Mouse (Mus musculus) ES-E14 (cell line): ENCODE results near the gene Iqschfp.

ENCODE experiments used
- HCFC1 ChIP-seq: IDR thresholded peaks from 2 replicates; pipeline ENCODE4 v1.6.1; 2012; ENCODE audit warnings: low read length, inconsistent platforms, borderline replicate concordance; ENCODE audit not compliant: insufficient read depth
- MAFK ChIP-seq: IDR thresholded peaks from 2 replicates; pipeline ENCODE4 v1.6.1; 2014; ENCODE audit warnings: mild to moderate bottlenecking, low read depth, low read length, inconsistent platforms; ENCODE audit not compliant: insufficient read depth
- ZC3H11A ChIP-seq: IDR thresholded peaks from 2 replicates; pipeline ENCODE4 v1.6.1; 2012; ENCODE audit warnings: low read depth, mild to moderate bottlenecking, inconsistent platforms, low read length, borderline replicate concordance
- ZNF384 ChIP-seq: IDR thresholded peaks from 2 replicates; pipeline ENCODE4 v1.6.1; 2012; ENCODE audit warnings: low read depth, low read length, inconsistent platforms

DNA sequence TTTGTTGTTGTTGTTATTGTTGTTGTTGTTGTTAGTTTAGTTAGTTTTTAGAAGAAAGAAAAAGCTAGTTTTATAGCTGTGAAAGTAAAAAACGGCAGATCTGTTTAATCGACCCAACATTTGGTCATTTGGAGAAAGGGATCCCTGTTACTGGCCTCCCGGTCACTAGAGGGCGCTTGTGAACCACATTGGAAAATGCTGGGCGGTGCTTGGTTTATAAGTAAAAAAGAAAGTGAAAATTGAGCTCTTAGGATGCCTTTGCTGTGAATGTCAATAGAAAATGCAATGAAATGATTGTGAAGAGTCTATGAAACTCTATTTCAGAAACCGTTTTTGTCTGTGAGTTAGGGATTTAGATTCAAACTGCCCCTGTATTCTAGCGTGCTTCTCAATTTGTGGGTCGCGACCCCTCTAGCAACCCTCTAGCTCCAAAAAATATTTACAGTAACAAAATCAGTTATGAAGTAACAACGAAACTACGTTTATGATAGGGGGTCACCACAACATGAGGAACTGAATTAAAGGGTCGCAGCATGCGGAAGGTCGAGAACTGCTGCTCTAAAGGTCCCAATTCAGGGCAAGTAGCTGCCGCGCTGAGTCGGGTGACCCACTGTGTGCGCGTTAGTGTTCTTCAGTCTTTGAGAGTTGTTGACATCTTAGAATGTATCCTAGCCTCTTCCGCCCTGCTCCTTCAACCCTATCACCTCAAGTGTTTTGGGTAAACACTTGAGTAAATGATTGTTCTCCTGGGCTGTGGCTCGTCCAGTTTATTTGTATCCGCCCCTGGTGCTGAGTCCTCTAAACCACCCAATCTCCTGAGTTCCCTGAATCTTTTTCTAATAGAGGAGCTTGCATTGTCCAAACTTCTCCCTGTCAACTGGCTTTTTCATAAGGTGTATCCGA lies 164.6 kb downstream of the Iqschfp start:
- TF ChIP-seq MAFK = no peak
- TF ChIP-seq HCFC1 = no peak
- TF ChIP-seq ZNF384 = no peak
- peak; percentile 47; the same call in 1 of the 2 replicates for TF ChIP-seq ZC3H11A
